Mouse (Mus musculus) liver, embryonic 14.5 days (tissue): ENCODE measurements around the gene Amph.

Source experiments
- CTCF ChIP-seq: IDR thresholded peaks from 2 replicates; pipeline ENCODE4 v1.5.1; 2016; ENCODE audit warnings: antibody characterized with exemption, low read depth, control low read depth
- EP300 ChIP-seq: IDR thresholded peaks from 2 replicates; pipeline ENCODE4 v1.6.1; 2016; ENCODE audit warnings: antibody characterized with exemption, low read depth

GRCm38 (mm10) chr13:19152126-19152525, 204.1 kb downstream of the Amph start:
- TF ChIP-seq CTCF (no peak), EP300 (no peak)
